Mouse (Mus musculus): ENCODE data around the gene Vps54.
"Not testable (repeated sequence)": the region's sequence is repeated elsewhere in the genome, so short reads cannot be mapped to it uniquely, and the experiment has no call there.

Gene Vps54

GRCm38 (mm10) chr11:21239021-21239661 lies at the start of gene Vps54:
TSS of gene Vps54 (plus strand) at chr11:21239281.
- DNase-seq, result peak; percentile 76

- not testable (repeated sequence) for DNase-seq
Measured at GRCm38 (mm10) chr11:21191821-21192220, 47.3 kb upstream of the Vps54 start.

DNA sequence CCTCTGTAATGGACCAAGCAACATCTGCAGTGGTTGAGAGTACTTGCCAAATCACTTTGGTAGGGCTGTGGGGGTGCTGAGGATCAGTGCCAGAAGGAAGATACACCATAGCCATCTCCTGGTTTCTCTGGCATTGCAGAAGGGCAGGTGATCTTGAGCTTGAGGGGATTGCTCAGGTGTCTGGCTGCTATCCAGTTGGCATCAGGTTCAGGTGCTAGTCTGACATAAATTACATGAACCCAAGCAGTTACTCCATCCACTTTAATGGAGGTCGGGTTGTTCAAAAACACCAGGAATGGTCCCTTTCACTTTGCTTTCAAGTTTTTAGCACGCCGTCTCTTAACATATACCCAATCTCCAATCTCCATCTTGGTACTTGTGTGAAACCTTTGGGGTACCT lies 44.2 kb upstream of the Vps54 start:
- no peak for DNase-seq

DNA sequence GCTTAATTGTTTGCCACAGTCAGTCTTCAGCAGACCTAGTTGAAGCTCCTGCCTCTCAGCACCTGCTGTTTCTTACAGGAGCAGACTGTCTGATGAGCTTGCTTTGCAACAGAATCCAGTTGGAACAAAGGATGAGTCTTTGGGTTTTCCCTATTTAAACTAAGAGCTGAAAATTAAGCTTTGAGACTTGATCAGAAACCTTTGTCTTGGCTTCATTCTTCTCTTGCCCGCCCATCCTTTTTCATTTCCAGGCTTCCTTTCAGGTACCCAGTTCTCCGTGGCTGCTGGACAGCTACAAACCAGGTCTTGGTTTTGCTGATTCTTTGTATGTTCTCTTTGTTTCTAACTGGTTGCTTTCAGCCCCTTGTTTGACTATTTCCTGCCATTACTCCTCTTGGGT lies 30.0 kb upstream of the Vps54 start:
- DNase-seq, result no peak

- DNase-seq, result not testable (repeated sequence)
Measured at GRCm38 (mm10) chr11:21209701-21210100, 29.4 kb upstream of the Vps54 start.

DNA sequence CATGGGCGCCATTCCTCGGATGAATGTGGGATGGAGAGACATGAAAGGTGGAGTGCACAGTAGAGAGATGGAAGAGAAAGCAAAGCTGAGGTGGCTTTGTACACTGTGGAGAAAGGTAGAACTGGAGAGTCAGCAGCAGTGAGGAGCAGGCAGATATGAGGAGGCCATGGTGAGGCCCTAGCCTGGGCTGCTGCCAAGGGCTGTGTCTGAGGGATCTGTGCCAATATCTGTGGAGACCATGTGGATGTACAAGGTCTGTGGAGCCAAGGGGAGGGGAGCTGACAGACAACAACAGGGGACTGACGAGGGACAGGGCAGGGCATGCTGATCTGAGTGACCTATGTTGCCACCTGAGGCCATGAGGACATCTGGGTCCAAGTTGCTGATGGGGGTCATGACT lies 21.7 kb upstream of the Vps54 start:
- DNase-seq, result no peak

DNA sequence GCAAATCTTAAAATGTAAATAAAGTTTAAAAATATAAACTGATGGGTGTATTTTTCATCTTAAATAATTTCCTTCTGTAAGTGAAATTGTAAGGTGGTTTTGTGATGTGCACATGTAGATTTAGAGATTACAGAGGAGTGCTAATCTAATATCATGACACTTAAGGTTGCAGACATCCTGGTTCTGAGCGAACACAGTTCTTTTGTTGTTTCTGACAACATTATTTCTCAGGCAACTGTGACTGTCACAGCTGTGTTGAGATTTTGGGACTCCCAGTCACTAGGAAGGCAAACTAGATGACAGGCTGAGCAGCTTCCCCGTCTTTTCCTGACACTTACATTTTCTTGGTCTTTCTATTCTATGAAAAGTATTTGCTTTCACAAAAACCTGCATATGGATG lies 19.8 kb upstream of the Vps54 start:
- no peak for DNase-seq

DNA sequence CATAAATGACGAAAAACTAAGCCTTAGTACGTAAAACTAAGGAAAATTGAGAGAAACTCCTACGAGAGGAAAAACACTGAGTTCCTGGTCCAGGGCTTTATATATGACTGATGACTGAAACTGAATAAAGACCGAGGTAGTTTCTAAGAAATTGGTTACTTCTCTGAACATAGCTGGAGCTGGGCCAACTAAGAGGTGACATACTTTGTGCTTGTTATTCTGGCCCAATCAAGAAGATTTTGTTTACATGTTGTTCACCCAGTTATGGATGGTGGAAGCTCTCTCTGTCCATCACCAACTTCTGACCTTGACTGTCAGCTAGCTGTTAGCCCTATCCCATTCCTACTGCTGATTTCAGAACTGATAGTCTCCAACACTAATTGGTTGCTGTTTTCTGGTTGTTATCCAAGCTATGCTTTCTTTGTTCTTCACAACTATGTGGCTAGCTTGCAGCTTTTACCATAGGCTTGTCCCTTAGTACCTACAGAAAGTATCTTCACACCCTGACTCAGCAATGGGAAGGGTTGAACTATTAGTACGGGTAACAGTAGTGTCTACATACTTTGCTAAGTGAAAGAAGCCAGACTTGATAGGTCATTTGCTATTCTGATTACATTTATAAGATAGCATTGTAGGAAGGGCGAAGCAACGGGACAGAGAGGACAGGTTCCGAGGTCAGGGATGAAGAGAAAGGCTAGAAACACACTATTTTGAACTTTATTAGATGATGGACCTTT lies 19.1 kb upstream of the Vps54 start:
- no peak for DNase-seq

GRCm38 (mm10) chr11:21220754-21221153 lies 18.3 kb upstream of the Vps54 start:
- no peak for DNase-seq

DNA sequence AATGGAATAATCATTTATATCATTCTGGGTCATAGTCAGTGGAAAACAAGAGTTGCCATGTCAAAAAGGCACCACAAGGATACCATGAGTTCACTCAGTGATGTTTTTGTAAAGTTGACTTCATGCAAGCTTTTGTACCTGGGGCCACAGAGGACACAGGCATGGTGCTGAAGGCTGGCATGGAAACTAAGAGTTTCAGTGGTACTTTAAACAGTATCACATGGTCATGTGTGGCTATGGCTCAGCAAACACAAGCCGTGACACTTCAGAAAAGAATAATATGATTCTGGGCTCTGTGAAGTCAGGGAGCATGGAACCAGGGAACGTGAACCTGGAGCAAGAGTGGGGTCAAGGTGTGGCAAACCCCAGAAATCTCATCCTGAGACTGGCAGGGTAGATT lies 17.7 kb upstream of the Vps54 start:
- no peak for DNase-seq

GRCm38 (mm10) chr11:21222606-21223207 lies 16.4 kb upstream of the Vps54 start:
- DNase-seq, result no peak

GRCm38 (mm10) chr11:21223539-21223938 lies 15.5 kb upstream of the Vps54 start:
- no peak for DNase-seq

DNA sequence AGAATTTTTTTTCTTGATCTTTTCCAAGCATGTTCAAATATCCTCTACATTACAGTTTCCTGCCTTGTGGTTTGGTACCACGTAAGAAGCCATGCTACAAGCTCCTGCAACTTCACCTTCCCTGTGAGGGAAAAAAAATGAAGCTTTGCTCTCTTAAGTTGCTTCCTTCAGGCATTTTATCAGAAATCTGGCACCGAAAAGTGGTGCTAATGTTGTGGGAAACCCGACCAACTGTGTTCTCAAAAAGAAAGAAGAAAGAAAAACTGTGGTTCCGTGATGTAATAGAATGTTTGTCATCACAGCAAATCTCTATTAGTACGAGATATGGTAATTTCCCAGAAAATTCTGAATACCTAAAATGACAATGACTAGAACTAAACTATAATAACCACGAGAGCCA lies 15.0 kb upstream of the Vps54 start:
- DNase-seq, result no peak

DNA sequence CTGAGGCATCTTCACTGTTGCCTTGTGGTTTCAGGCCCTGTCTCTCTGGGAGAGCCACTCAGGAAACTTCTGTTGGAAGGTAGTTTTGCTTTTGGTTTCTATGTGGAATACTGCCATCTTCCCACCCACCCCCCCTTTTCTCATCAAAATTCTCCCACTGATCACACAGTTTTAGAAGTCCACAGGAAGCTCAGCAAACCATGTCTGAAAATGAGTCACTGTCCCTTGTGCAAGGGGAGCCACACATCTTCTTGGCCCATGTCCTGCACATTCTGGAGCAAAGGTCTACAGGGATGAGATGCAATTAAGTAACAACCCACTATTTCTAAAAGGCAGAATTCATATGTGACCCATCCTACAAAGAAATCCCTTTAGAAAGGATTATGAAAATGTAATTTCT lies 14.6 kb upstream of the Vps54 start:
- no peak for DNase-seq

DNA sequence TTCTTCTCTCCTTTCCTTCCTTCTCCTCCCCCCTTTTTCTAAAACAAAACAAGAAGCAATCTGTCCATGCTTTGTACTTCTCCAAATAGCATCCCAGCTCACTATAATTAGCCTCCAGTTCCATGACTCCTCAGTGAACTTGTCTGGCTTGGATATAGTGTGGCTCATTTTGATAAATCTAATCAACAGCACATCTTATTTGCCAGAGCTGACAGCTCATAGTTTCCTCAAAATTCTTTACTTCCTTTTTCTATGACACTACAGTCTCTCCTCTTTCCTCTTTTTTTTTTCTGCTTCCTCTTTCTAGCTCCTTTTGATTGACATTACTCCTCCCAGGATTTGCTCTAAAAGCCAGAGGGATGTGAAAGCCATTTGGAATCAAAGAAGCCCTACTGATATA lies 14.1 kb upstream of the Vps54 start:
- no peak for DNase-seq

DNA sequence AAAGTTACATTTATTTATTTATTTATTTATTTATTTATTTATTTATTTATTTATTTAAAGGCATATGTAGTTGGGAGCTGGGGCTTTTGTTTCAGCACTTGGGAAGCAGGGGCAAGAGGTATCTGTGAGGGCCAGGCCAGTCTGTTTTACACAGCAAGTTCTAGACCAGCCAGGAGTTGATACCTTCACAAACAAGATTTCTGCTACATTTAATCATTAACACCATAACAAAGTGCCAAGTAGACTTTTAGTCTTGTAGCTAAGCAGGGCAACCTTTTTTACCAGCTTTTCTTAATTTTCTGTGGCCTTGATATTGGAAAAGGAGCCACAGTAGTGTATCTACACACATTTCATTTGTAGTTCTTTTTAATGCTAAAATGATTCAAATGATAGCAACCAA lies 3.7 kb upstream of the Vps54 start:
- DNase-seq, result no peak

DNA sequence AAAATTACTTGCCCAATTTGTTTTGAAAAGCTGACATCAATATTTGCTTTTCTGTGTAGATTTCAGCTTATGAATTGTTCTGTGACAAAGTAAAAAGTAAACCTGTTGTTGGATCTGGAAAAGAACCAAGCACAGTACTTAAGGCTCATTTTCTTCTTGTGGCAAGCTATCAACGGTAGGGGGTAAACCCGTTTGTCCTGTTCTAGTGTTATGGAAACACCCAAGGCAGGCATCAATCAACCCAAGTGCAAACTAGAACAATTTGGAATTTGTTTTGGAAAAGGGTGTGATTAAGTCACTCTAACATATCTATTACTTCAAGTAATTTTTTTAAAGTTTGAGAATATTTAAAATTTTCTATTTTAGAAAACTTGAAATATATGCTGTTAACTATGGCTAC lies 3.3 kb upstream of the Vps54 start:
- no peak for DNase-seq

DNA sequence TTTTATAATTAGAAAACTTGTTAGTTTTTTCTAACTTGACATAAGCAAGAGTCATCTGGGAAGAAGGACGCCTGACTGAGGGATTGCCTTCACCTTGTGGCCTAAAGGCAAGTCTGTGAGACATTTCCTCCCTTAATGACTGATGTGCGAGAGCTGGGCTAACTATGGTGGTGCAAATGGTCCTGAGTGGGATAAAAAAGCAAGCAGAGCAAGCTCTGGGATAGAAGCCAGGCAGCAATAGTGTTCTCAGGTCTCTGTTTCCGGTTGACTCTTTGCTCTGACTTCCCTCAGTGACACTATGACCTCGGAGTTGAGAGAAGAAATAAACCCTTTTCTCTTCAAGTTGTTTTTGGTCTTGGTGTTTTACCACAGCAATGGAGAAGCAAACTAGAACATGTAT lies 2.1 kb upstream of the Vps54 start:
- no peak for DNase-seq

- no peak for DNase-seq
Measured at GRCm38 (mm10) chr11:21237474-21238278, 1.4 kb upstream of the Vps54 start.

DNA sequence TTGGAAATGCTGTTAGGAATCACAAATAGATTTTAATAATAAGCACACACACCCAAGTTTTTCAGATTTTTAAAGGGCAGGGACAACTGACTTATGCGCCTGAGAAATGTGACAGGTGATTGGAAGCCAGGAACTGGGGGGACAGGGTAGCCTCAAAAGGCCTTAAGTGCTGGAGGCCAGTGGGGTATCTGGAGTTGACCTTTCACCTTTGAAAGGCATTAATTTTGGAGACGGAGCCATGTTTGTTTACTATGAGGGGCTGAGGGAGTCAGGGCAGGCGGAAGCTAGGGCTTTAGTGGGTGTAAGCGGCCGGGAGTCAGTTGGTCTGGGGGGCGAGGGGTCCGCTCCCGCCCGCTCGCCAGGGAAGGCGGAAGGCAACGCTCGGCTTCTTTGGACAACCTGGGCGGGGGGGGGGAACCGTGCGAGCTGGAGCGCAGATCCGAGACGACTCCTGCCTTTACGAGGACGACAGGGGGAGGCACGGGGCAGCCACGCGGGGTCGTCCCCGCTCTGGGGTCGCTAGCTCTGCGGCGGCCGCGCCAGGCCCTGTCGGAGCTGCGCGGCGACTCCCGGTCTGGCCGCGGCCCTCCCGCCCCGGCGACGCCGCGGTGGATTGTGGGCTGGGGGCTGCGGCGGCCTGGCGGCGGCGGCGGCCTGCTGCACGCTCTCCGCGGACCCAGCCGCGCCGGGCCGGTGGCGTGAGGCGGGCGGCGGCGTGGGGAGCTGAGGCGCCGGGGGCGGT lies 631 bp upstream of the Vps54 start:
- DNase-seq, result peak; percentile 63

GRCm38 (mm10) chr11:21239763-21240509 lies 855 bp downstream of the Vps54 start:
- DNase-seq, result no peak

DNA sequence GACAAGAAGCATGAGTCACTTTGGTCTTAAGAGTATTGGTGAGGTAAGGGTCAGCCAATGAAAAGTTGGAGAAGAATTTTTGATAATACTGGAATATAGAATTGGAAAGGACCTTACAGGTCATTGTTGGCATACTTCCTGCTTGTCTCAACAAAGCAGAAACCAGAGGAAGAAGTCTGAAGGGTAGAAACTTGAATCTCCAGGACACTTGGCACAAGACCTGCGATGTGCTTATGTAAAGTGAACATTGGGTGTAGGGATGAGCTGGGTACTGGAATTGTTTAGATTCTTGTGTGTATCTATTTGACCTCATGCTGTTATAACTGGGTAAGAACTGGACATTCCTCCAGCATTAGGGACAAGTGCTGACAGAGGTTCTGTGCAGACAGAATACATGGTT lies 2.3 kb downstream of the Vps54 start:
- no peak for DNase-seq

Measured in liver (tissue).